Mouse (Mus musculus) brain, embryonic 18.5 days (tissue): ENCODE measurements around the gene Rundc1.
A peak's percentile ranks its signal among the peaks of the same experiment; 100 is the strongest.
"Not testable (repeated sequence)": the region's sequence is repeated elsewhere in the genome, so short reads cannot be mapped to it uniquely, and the experiment has no call there.

Experiments used
- DNase-seq: peaks from one replicate; pipeline ENCODE4 v3.0.0-alpha.2; 2012; ENCODE audit warnings: low read depth, low spot score

Rundc1 gene

DNA sequence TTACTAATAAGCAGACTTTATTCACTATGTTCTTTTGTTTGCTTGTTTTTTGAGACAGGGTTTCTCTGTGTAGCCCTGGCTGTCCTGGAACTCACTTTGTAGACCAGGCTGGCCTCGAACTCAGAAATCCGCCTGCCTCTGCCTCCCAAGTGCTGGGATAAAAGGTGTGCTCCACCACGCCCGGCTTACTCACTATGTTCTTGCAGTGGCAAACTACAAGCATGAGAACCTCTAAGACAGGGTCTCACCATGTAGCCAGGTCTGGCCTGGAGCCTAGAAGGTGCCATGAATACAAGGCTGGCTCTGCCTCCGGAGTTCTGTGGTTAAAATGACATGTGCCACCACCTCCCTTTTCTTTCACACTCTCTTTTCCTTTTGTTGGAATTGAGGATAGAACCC is 41.7 kb downstream of the Rundc1 start:
- DNase-seq = not testable (repeated sequence)

DNA sequence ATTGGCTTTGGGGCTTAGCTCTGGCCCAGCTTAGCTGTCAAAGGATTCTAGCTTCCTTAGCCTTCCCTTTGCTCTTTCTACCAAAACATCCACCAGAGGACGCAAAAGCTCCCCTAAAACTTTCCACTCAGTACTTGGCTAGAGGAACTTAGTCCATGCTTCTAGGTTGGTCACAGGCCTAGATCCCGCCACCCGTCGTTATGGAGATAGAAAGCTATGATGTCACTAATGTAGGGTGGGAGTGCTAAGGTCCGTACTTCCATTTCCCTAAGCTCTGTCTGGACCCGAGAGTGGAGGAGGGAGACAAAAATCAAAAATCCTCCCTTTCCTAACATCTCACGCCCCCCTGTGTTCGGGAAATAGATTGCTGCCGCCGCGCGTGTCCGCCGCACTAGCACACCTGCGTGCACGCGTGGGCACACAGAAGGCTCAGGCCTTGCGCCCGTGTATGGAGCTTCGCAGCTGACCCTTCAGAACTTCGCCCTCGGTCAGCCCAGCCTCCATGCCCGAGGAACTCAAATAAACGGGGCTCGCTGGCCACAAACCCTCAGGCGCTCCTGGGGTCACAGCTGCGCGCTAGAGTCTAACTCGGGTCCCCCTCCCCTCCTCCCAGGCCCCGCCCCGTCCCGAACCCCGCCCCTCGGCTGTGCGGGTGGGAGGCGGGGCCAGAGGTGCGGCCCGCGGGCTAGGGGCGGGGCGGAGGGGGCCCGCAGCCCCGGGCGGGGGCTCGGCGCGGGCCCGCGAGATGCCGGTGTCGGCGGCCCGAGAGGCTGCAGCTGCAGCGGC is 42.8 kb downstream of the Rundc1 start:
- DNase-seq = peak; percentile 61

DNA sequence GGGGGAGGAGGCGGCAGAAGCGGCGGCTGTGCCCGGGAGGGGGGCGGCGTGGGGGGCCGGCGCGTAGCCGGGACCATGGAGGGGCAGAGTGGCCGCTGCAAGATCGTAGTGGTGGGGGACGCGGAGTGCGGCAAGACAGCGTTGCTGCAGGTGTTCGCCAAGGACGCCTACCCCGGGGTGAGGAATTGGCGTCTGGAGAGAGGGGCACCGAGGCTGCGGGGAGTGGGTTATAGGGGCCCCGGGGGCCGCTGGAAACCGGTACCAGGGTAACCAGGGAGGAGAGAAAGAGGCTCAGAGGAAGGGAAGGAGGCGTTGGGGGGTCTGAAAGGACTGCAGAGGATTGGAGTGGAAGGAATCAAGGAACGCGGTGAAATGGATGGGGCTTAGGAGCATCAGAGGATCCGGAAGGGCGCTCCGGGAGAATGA is 43.4 kb downstream of the Rundc1 start:
- DNase-seq = no peak

DNA sequence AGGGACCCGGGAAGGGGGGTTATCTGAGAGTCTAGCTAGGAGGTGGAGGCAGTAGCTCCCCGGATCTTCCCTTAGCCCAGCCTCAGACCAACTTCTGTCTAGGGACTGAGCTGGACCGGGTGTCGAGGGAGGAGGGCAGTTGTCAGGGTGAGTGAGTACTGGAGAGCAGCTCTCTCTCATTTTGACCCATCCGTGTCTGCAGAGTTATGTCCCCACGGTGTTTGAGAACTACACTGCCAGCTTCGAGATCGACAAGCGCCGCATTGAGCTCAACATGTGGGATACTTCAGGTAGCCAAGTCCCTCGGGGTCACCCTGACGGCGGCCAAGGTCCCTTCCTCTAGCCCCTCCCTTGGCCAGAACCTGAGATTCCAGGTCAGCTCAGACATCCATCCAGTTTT is 43.8 kb downstream of the Rundc1 start:
- DNase-seq = no peak

DNA sequence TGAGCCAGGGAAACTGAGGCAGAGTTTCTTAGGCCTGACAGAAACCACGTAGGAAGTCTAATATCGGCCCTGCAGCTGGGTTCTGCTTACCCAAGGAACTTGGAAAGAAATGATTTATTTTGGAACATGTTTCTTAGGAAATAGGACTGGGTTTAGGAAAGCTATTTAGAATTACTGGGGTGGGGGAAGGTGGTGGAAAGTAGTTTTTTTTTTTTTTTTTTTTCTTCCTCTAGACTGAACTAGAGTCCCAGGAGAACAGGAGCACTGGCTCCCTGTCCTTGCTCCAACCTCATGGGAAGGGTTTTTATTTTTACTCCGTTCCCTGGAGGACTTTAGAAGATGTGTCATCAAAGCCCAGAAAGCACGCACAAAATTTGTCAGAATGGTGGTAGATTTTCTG is 44.3 kb downstream of the Rundc1 start:
- no peak for DNase-seq

DNA sequence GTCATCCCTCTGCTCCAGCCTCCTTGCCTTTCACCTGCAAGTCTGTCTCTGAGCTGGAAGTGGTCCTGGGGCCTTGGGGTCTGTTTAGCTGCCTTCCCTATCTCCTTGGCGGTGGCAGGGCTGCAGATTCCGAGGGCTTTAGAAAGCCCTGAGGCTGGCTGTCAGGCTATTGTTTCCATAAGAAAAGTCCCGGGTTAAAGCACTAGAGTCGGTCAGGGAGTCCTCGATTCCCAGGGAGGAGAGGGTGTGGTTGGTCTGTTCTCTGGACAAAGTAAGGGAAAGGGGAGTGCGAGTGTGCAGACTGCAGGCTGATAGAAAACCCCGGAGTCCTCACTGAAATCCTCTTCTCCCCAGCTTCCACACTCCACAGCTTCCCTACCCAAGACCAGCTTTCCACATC is 45.3 kb downstream of the Rundc1 start:
- no peak for DNase-seq

DNA sequence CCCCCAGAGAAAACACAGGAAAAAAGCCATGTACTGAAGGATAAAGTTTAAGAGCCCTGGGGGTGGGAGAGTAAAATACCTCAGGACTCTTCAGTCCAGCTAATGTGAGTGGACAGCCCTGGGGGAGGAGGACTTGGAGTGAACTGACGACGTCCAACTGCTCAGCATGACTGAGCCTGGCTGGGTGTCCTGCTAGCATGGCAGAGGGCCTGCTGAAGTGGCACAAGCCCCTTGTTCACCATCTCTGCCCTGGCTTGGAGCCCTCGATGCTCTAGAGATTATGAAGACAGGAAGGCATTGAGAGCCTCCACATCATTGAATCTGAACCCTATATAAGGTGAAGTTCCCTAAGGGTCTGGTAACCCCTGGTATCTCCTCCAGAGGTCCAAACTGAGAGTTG is 47.0 kb downstream of the Rundc1 start:
- DNase-seq = no peak

DNA sequence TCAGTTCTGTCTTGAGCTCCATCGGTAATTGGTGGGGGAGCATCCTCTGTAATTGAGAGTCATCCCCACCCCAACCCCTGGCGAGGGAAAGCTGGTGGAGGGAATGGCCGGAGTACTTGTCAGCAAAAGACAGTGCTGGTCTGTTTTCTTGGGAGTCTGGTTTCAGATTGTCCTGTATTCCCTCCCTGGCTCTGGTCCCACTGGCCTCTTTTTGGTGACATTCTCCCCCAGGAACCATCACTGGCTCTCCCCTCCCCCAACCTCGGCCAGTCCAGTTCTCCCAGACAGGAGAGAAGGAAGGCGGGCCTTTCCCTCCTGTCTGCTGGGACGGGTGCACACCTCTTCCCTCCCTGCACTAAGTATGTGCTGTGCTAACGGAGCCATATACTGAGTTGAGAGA is 47.5 kb downstream of the Rundc1 start:
- no peak for DNase-seq

DNA sequence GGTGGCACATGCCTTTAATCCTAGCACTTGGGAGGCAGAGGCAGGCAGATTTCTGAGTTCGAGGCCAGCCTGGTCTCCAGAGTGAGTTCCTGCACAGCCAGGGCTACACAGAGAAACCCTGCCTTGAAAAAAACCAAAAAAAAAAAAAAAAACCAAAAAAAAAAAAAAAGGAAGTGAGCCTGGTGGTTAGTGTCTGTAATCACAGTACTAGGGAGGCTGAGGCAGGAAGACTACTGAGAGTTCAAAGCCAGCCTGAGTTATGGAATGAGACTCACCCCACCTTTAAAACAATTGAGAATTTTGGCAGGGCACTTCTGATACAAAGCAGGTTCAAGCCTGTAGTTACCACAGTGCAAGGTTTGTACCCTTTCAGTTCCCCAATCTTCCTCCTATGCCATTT is 48.8 kb downstream of the Rundc1 start:
- DNase-seq = not testable (repeated sequence)

DNA sequence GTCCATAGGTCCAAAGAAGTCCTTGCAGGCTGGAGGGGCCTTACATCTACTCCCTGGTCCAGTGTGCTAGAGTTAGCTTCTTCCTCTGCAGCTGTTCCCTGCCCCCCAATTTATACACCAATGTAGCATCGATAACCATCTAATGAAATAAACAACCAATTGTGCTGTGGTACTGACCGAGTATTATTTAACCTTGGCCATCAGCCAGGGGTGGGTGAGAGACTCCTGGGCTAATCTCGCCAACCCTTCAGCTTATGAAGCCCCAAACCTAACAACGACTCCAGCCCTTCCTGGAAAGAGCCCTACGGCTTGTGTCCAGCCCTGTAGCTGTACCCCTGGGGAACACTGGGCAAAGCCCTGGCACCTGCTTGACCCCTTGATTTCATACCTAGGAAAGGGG is 49.4 kb downstream of the Rundc1 start:
- no peak for DNase-seq

DNA sequence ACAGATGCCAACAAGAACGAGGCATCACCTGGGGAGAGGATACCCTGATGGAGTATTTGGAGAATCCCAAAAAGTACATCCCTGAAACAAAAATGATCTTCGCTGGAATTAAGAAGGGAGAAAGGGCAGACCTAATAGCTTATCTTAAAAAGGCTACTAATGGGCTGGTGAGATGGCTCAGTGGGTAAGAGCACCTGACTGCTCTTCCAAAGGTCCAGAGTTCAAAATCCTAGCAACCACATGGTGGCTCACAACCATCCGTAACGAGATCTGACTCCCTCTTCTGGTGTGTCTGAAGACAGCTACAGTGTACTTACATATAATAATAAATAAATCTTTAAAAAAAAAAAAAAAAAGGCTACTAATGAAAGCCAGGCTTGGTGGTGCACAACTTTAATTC is 51.5 kb downstream of the Rundc1 start:
- not testable (repeated sequence) for DNase-seq

DNA sequence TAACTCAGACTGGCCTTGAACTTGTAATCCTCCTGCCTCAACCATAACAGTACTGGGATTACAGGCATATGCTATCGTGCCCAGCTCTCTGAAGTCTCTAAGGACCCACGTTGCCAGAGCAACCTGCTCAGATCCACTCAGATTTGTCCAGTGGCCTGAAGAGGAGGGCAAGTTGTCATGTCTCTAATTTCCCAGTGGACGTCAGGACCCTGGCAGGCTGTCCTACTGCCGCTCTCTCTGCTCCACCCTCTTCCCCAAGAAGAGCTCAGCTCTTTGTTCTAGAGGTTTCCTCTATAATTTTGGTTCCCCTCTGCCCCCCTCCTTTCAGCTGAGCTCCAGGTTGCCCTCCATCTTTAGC is 52.3 kb downstream of the Rundc1 start:
- DNase-seq = no peak

DNA sequence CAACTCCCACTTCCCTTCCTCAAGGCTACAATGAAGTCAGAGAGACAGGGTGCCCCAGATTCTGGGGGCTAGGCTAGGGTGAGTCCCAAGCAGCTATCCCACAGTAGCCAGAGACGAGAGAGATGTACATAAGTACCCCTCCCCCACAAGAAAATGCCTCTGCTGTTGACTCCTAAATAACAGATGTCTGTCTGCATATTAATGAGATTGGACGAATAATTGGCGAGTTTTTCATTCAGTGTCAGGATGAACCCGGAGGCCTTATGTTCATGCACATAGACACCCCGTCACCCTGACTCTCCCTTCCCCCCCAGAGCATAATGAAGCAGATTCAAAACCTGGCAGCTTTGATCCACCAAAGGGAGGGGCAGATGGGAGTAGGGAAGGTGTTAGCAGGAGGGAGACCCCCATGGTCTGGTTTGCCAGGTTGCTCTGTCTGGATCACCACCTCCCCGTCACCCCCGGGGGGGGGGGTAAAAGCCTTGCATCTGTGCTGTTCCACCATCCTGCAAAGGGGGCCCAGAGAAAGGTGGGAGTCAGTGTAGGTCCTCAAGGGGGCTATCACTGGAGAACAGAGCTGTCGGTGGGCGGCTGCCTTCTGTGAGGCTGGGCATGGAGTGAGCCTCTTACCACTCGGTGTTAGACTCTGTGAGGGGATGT is 52.8 kb downstream of the Rundc1 start:
- peak; percentile 50 for DNase-seq

DNA sequence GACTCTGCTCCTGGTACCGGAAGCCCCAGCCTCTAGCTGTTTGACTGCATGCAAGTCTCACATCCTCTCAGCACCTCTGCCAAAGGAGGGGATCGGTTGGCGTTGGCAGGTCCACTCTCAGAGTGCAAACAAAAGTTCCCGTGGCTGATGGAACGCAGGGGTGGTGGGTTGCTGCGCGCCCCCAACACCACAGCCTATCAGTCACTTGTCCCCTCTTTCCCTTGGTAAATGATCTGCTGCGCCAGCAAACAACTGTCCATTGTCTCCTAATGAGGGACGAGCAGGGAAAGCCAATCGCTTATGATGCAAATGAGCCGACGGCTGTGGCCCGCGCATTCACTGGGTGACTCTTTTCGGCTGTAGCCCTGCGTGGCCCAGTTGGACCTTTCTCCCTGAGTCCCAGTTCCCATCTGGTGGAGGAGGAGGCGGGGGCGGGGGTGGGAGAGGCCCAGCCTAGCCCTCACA is 54.3 kb downstream of the Rundc1 start:
- DNase-seq = no peak

DNA sequence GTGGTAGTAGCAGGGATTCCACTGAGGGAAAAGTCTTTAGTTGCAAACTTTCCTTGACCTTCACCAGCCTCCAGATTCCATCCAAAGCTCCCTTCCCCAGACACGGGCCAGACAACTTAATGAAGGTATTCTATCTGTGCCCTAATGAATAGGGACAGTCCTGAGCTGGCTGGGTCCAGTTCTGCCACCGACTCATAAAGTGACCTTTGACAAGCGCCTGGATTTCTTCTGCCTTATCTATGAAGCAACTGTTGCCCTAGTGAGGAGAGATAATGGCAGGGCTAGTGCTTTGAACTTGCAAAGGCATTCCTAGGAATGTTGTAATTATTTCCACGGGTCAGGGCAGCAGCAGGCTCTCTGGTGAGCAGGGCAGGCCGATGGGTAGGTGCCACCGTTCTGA is 56.0 kb downstream of the Rundc1 start:
- no peak for DNase-seq

DNA sequence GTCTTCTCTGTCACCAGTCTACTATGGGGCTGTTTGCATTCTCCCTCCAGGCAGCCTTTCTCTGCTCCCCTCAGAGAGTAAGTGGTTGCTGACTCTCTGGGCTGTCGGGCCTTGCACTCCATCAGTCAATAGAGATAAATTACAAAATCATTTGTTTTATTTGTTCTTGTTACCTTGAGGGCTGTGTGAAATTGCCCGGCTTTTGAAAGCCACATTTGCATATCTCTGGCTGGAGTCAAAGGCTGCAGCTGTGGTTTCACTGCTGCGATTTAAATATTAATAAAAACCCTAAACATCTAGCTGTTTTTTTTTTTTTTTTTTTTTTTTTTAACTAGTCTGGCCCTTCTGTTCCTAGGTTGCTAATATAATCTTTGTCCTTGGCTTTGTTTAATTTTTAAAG is 58.9 kb downstream of the Rundc1 start:
- no peak for DNase-seq

DNA sequence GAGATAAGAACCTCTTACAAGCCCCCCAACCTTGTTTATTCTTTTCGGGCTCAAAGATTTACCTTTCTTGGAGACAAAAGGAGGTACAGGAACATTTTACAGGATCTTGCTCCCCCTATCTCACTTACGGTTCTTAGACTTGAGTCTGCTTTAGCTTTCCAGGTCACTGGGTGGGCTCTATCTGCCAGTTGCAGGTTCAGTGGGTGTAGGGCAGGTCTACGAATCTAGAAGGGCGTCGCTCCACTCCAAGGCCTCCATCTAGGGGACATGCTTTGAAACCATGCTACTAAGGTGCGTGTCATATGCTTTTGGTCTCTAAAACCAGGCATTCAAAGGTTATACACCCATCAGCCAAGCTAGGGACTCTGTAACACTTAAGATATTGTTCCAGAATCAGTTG is 59.4 kb downstream of the Rundc1 start:
- DNase-seq = no peak

DNA sequence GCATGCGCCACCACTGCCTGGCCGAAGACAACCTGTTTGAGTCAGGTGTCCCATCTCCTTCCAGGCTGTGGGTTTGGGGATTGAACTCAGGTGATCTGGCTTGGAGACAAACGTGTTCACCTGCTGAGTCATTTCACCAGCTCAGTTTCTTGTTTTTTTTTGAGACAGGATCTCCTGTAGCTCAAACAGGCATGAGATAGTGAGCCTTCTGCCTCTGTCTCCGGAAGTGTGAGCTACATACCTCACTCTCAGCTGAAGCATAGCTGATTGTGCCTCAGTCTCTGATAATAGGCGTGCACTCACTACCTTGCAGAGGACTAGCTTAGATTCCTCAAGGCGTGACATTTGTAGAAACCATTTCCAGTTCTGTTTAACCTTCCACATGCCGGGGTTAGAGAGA is 59.9 kb downstream of the Rundc1 start:
- DNase-seq = no peak
